Mouse (Mus musculus) heart, postnatal 14 days (tissue): ENCODE results near the gene Baz2a. TPM values are rescaled to one million over a fixed set of nuclear protein-coding genes. Genes with fewer than 3 reads are reported as not detected.
"Not testable (repeated sequence)": the region's sequence is repeated elsewhere in the genome, so short reads cannot be mapped to it uniquely, and the experiment has no call there.

ENCODE experiments used
- DNase-seq, 2 experiments: peaks; one replicate each; pipeline ENCODE4 v3.0.0; 2021 to 2022
- intact Hi-C: fragments of 180-260 bp; cut with DNase I; formaldehyde crosslinking; loops from one replicate; pipeline ENCODE4 v1.15.1; 2025
- microRNA-seq, 2 experiments: library from miRNA; unstranded; fragments of <30 nt; microRNA quantifications; one replicate each; pipeline ENCODE4 v1.2.0; 2021 to 2022
- total RNA-seq, 2 experiments: library from RNA; stranded (reverse); gene quantifications; 2 replicates each; pipeline ENCODE4 v1.2.3; 2021

Baz2a gene
- total RNA-seq, 2 experiments from 2014 or later = 27.2 to 27.4 TPM

DNA sequence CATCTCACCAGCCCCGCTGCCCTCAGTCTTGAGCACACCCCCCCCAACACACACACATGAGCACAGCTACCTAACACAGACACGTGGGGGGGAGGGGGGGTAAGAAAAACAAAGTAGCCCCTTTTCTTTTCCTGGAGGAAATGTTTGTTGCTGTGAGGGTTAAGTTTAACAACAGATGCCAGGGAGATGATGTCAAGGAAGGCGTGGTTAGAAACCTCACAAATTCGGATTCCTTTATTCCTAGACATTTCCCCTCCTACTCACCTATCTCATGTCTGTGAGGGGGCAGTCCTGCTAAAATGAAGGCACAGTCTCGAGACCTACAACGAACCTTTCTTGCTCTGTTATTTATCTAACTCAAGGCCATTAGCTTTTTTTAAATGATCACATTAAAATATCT is 75.7 kb downstream of the Baz2a start:
- DNase-seq = no peak

GRCm38 (mm10) chr10:128171348-128171747 is 80.0 kb downstream of the Baz2a start:
- DNase-seq, intact Hi-C loops: not testable (repeated sequence)

More for the DNA sequence above, 75.7 kb downstream of the Baz2a start:
- intact Hi-C loops = no loop called here

DNA sequence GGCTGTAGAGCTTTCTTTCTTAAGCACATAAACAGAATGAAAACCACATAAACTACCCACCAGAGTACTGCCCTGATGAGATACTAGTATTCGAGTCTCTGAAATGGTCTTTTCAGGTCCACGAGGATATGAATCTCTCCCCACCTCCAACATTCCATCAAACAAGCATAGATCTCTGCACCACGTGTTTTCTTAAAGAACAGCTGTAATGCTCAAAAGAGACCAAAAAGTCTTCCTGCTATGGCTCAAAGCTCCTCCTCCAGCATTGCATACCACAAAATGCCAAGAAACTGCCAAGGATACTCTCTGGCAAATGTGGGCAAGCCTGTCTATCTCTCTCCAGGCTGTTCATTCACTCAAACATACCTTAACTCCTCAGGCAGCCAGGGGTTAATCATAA is 83.9 kb downstream of the Baz2a start:
- intact Hi-C loops = loop anchor here (2.0 kb wide), 1 partner anchor 23 kb away; no protein-coding TSS in a partner anchor

DNA sequence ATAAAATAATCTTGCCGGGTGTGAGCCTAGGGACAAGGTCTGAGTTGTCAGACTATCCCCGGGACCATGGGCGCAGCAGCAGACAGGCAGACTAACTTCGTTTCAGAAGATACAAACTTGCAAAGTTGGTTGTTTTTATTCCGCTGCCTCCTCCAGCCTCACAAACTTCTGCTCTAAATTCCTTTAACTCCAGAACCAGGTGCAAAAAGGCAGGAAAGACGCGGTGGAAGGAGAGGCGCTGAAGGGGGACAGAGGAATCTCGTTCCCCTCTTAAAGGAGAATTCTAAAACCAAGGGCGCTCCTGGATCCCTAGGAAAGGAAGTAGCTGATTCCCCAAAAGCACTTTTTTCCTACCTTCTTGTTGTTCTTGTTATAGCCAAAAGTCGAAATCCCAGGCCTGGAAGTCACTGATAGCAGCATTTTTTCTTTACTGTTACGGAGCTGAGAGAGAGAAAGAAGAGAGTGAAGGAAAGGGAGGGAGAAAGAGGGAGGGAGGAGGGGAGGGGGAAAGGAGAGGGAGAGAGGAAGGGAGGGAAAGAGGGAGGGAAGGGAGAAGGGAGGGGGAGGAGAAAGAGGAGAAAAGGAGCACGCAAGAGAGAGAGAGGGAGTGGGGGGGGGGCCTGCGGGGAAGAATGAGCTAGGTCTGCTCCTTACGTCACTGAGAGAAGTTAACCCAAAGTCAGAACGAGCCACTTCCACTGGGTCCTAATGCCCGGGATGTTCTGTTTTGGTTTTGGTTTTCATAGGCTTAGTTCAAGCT is 84.8 kb downstream of the Baz2a start:
- peak; percentile 56 to 63 for DNase-seq
- intact Hi-C loops = loop anchor here (2.0 kb wide), 1 partner anchor 23 kb away; no protein-coding TSS in a partner anchor

More for the DNA sequence above, 83.9 kb downstream of the Baz2a start:
- DNase-seq = no peak

GRCm38 (mm10) chr10:128177316-128177715 is 85.9 kb downstream of the Baz2a start:
- no peak for DNase-seq
- intact Hi-C loops = no loop called here

Small RNA genes within 50 kb of the gene (microRNA-seq; reads per million reads assigned to microRNA genes)
- 19.6 to 21.8 reads per million in 2 experiments for gene Mir677

Other genes starting within 250 kb of the Baz2a start
- not detected for gene Rdh19, start 241.6 kb upstream of the Baz2a start, total RNA-seq
- not detected for gene Rdh16f2, start 225.1 kb upstream of the Baz2a start, total RNA-seq
- not detected for gene Rdh7, start 202.8 kb upstream of the Baz2a start, total RNA-seq
- under 1 TPM in 1 of 2 experiments, not detected in 1; 0.07 TPM for gene Sdr9c7, start 193.1 kb upstream of the Baz2a start, total RNA-seq
- not detected for gene Hsd17b6, start 84.0 kb upstream of the Baz2a start, total RNA-seq
- 1 to 10 TPM; 2.6 to 4.5 TPM for gene Prim1, start 76.4 kb upstream of the Baz2a start, total RNA-seq
- 100 to 1,000 TPM; 510 TPM for gene Naca, start 56.0 kb upstream of the Baz2a start, total RNA-seq
- gene Ptges3, start 32.6 kb upstream of the Baz2a start, total RNA-seq = 10 to 100 TPM; 71.7 to 80.0 TPM
- gene Atp5b, start 8.3 kb upstream of the Baz2a start, total RNA-seq = 1,000 to 10,000 TPM; 8,344 to 8,412 TPM
- 10 to 100 TPM; 79.3 to 82.2 TPM for gene Rbms2, start 88.7 kb downstream of the Baz2a start, total RNA-seq
- under 1 TPM; 0.60 to 0.90 TPM for gene Gls2, start 102.9 kb downstream of the Baz2a start, total RNA-seq
- gene Spryd4, start 120.2 kb downstream of the Baz2a start, total RNA-seq = 10 to 100 TPM; 40.5 to 43.3 TPM
- gene Mip, start 134.3 kb downstream of the Baz2a start, total RNA-seq = not detected
- gene Timeless, start 140.5 kb downstream of the Baz2a start, total RNA-seq = 10 to 100 TPM in 1 of 2 experiments, 1 to 10 TPM in 1; 6.6 to 11.1 TPM
- gene Apon, start 162.5 kb downstream of the Baz2a start, total RNA-seq = under 1 TPM in 1 of 2 experiments, not detected in 1; 0.19 TPM
- not detected for gene Apof, start 177.1 kb downstream of the Baz2a start, total RNA-seq
- gene Stat2, start 179.0 kb downstream of the Baz2a start, total RNA-seq = 10 to 100 TPM; 10.5 to 11.2 TPM
- under 1 TPM; 0.22 to 0.26 TPM for gene Il23a, start 207.2 kb downstream of the Baz2a start, total RNA-seq
- gene Pan2, start 211.8 kb downstream of the Baz2a start, total RNA-seq = 10 to 100 TPM; 13.2 to 13.7 TPM
- 10 to 100 TPM; 58.1 to 66.7 TPM for gene Cnpy2, start 230.9 kb downstream of the Baz2a start, total RNA-seq
- gene Cs, start 246.2 kb downstream of the Baz2a start, total RNA-seq = 1,000 to 10,000 TPM; 1,195 to 1,221 TPM